ENCODE assay signal across 26 mouse cellular contexts in the genomic region with DNA sequence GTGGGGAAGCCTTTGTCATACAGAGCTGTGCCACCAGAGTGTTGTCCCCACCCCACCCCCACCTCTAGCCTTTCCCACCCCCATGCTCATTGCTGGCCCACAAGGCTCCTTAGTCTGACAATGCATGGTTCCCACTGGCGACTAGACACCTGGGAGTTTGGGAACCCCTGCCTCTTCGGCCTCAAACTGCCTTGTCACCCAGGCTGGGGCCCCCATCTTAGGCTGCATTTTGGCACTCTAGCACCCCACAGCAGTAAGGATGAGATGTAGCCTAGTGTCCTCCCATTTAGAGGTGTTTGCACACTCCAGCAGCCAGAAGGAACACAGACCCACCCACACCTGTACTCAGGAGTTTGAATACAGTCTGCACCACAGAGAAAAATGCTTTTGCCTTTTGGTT. TPM values are rescaled to one million over a fixed set of nuclear protein-coding genes. Genes with fewer than 3 reads are reported as not detected.
A peak's percentile ranks its signal among the peaks of the same experiment; 100 is the strongest.
DNase-seq lines count a peak whose midpoint lies in the region; ATAC-seq and TF ChIP-seq lines count a peak whose summit lies in the region.
"Had no signal": no experiment of that assay in that cellular context is flagged by ENCODE, and none has a peak within 500 bp of the region (broad histone marks: within the 10 kb centered on the region; RNA-seq: fewer than 3 reads in every experiment).

No protein-coding gene starts in this region.

- peak; percentile 82 for DNase-seq in heart, adult 11 months
- DNase-seq in ES-E14 (ENCODE audit: low read depth, low spot score) = no peak
- peak; percentile 71 for DNase-seq in ZHBTc4 (ENCODE audit: low read depth, low spot score)
- DNase-seq in left cerebral cortex, adult 9 months (ENCODE audit: low spot score in 2 of 2) = no peak
- DNase-seq: adrenal gland, adult 2 months; adrenal gland, postnatal 10 days; adrenal gland, postnatal 25 days; B cell, adult 2 months; cerebellum, adult 11 months; cerebellum, adult 18-20 months; cerebellum, adult 8-10 months; cerebellum, adult 9-11 months; cerebellum, postnatal 14 days; cerebellum, postnatal 36 days; embryo, embryonic 11 days; forebrain, postnatal 0 days had no signal

- 78% methylated on average over 2 of the region's 2 CpGs for WGBS in heart, embryonic 12.5 days
- WGBS in intestine, embryonic 15.5 days = 85% methylated on average over 2 of the region's 2 CpGs

- peaks cover 18% of the 10 kb centered on the region for H3K36me3 ChIP-seq in heart, embryonic 12.5 days
- peaks cover 10% of the 10 kb centered on the region for H3K36me3 ChIP-seq in ES-E14 (ENCODE audit: control insufficient read depth, insufficient read depth, low read length, poor library complexity, severe bottlenecking)
- H3K36me3 ChIP-seq in intestine, embryonic 15.5 days = peaks cover 3% of the 10 kb centered on the region; the same call in 1 of the 2 replicates

- no peak for ATAC-seq in heart, embryonic 12.5 days (ENCODE audit: insufficient number of reproducible peaks, low FRiP score)
- no peak for ATAC-seq in intestine, embryonic 15.5 days
- ATAC-seq: CD4-positive, CD25-positive, alpha-beta regulatory T cell, adult 4 months; forebrain, embryonic 13.5 days; forebrain, embryonic 15.5 days; forebrain, postnatal 0 days had no signal

- H3K9ac ChIP-seq in heart, embryonic 12.5 days = no peak overlapping the region
- H3K9ac ChIP-seq in ES-E14 (ENCODE audit: insufficient read depth, low read depth, low read length, poor library complexity, severe bottlenecking) = peak overlapping the region; percentile 33; the same call in 1 of the 2 replicates
- no peak overlapping the region for H3K9ac ChIP-seq in intestine, embryonic 15.5 days
- H3K9ac ChIP-seq: embryonic facial prominence, embryonic 13.5 days; embryonic facial prominence, embryonic 15.5 days; forebrain, embryonic 13.5 days; forebrain, embryonic 15.5 days; forebrain, postnatal 0 days had no signal

- no peak overlapping the region for H3K27ac ChIP-seq in heart, embryonic 12.5 days (ENCODE audit: poor library complexity, severe bottlenecking)
- peak overlapping the region; percentile 98 for H3K27ac ChIP-seq in ES-E14 (ENCODE audit: insufficient read depth, low read depth, low read length, poor library complexity, severe bottlenecking)
- H3K27ac ChIP-seq in intestine, embryonic 15.5 days = no peak overlapping the region
- H3K27ac ChIP-seq: embryonic facial prominence, embryonic 13.5 days; embryonic facial prominence, embryonic 15.5 days; forebrain, embryonic 13.5 days; forebrain, embryonic 15.5 days had no signal

- in situ Hi-C loops in ES-E14 (cut with MboI; ENCODE audit: low sequenced_read_pairs in 2 of 2, unreplicated experiment in 2 of 2) = no loop called here

- 0 out of 2 replicates have a peak, but pooled peaks cover under 1% of the 10 kb centered on the region for H3K4me1 ChIP-seq in heart, embryonic 12.5 days (replicated peaks)
- H3K4me1 ChIP-seq in ES-E14 (ENCODE audit: control insufficient read depth in 2 of 2, insufficient read depth in 2 of 2, low read length in 2 of 2, poor library complexity in 1 of 2) = peaks cover 4 to 12% of the 10 kb centered on the region in 2 experiments
- no peaks in the 10 kb centered on the region for H3K4me1 ChIP-seq in intestine, embryonic 15.5 days (replicated peaks)
- H3K4me1 ChIP-seq: embryonic facial prominence, embryonic 13.5 days; forebrain, embryonic 13.5 days had no signal

- no peaks in the 10 kb centered on the region for H3K9me3 ChIP-seq in heart, embryonic 12.5 days (replicated peaks)
- H3K9me3 ChIP-seq in ES-E14 (ENCODE audit: control insufficient read depth, insufficient read depth, low read depth, low read length) = no peaks in the 10 kb centered on the region
- H3K9me3 ChIP-seq in intestine, embryonic 15.5 days = no peaks in the 10 kb centered on the region
- H3K9me3 ChIP-seq: embryonic facial prominence, embryonic 13.5 days; embryonic facial prominence, embryonic 15.5 days; forebrain, embryonic 13.5 days; forebrain, embryonic 15.5 days had no signal

- no peak overlapping the region for H3K4me3 ChIP-seq in heart, embryonic 12.5 days
- no peak overlapping the region for H3K4me3 ChIP-seq in ES-E14 (ENCODE audit: insufficient read depth in 1 of 2, low read depth in 1 of 2, low read length in 2 of 2, poor library complexity in 1 of 2, severe bottlenecking in 1 of 2)
- H3K4me3 ChIP-seq in intestine, embryonic 15.5 days (replicated peaks) = no peak overlapping the region
- H3K4me3 ChIP-seq: embryonic facial prominence, embryonic 13.5 days; embryonic facial prominence, embryonic 15.5 days; erythroblast, embryonic 14.5 days; forebrain, embryonic 13.5 days; forebrain, embryonic 15.5 days had no signal

- H3K27me3 ChIP-seq in heart, embryonic 12.5 days (replicated peaks) = no peaks in the 10 kb centered on the region
- H3K27me3 ChIP-seq in intestine, embryonic 15.5 days (replicated peaks) = no peaks in the 10 kb centered on the region
- H3K27me3 ChIP-seq: CH12.LX; embryonic facial prominence, embryonic 13.5 days; embryonic facial prominence, embryonic 15.5 days; forebrain, embryonic 13.5 days; forebrain, embryonic 15.5 days had no signal

- no peak overlapping the region for H3K4me2 ChIP-seq in heart, embryonic 12.5 days
- no peak overlapping the region for H3K4me2 ChIP-seq in intestine, embryonic 15.5 days (replicated peaks)
- H3K4me2 ChIP-seq: embryonic facial prominence, embryonic 13.5 days; embryonic facial prominence, embryonic 15.5 days; forebrain, embryonic 13.5 days; forebrain, embryonic 15.5 days had no signal

TF ChIP-seq in ES-E14, 5 proteins besides CTCF, POLR2A, EP300 and RAD21:
- TF ChIP-seq HCFC1 (IDR thresholded peaks at IDR 0.05; ENCODE audit: borderline replicate concordance, insufficient read depth, low read length) = no peak
TF ChIP-seq in ES-E14: peak in this region for 0.

RNA-seq across cellular contexts. Expression of a gene that starts 1.9 kb away (rescaled TPM):
- 181 and 185 TPM in 2 replicates for polyA plus RNA-seq in heart, embryonic 12.5 days (2016; fragmentation: Nextera tagmentation; extraction: Ambion mirVana)
- total RNA-seq in ES-E14 (2012; rRNA removed) = 827 and 1,221 TPM in 2 replicates
- 338 and 390 TPM in 2 replicates for polyA plus RNA-seq in intestine, embryonic 15.5 days (2015; fragmentation: Nextera tagmentation; extraction: Ambion mirVana)

RNA-seq across cellular contexts. Expression of a gene that starts 20.3 kb away (rescaled TPM):
- 46.5 and 47.9 TPM in 2 replicates for polyA plus RNA-seq in heart, embryonic 12.5 days (2016; fragmentation: Nextera tagmentation; extraction: Ambion mirVana)
- total RNA-seq in ES-E14 (2012; rRNA removed) = 103 and 135 TPM in 2 replicates
- 43.6 and 43.7 TPM in 2 replicates for polyA plus RNA-seq in intestine, embryonic 15.5 days (2015; fragmentation: Nextera tagmentation; extraction: Ambion mirVana)

RNA-seq across cellular contexts. Expression of a gene that starts 20.9 kb away (rescaled TPM):
- polyA plus RNA-seq in heart, embryonic 12.5 days (2016; fragmentation: Nextera tagmentation; extraction: Ambion mirVana) = 108 and 114 TPM in 2 replicates
- total RNA-seq in ES-E14 (2012; rRNA removed) = 108 and 112 TPM in 2 replicates
- polyA plus RNA-seq in intestine, embryonic 15.5 days (2015; fragmentation: Nextera tagmentation; extraction: Ambion mirVana) = 188 and 231 TPM in 2 replicates

RNA-seq across cellular contexts. Expression of a gene that starts 25.7 kb away (rescaled TPM):
- 0.55 TPM in 1 of 2 replicates, not detected in the other for polyA plus RNA-seq in heart, embryonic 12.5 days (2016; fragmentation: Nextera tagmentation; extraction: Ambion mirVana)
- 2.1 and 4.0 TPM in 2 replicates for total RNA-seq in ES-E14 (2012; rRNA removed)
- polyA plus RNA-seq in intestine, embryonic 15.5 days (2015; fragmentation: Nextera tagmentation; extraction: Ambion mirVana) = 75.2 and 89.8 TPM in 2 replicates
- total RNA-seq: adrenal gland, adult 2 months; adrenal gland, postnatal 10 days; adrenal gland, postnatal 25 days; common myeloid progenitor, adult 5-6 weeks; forebrain, postnatal 0 days had no signal
- polyA plus RNA-seq: CD4-positive, CD25-positive, alpha-beta regulatory T cell, adult 4 months; erythroblast, embryonic 14.5 days; forebrain, embryonic 13.5 days; forebrain, postnatal 0 days had no signal

RNA-seq across cellular contexts. Expression of a gene that starts 32.0 kb away (rescaled TPM):
- polyA plus RNA-seq in heart, embryonic 12.5 days (2016; fragmentation: Nextera tagmentation; extraction: Ambion mirVana) = 84.5 and 91.8 TPM in 2 replicates
- 50.8 and 80.0 TPM in 2 replicates for total RNA-seq in ES-E14 (2012; rRNA removed)
- polyA plus RNA-seq in intestine, embryonic 15.5 days (2015; fragmentation: Nextera tagmentation; extraction: Ambion mirVana) = 60.4 and 61.2 TPM in 2 replicates

Comparison
In these comparisons a context has a peak if more than half of its experiments do, and no peak if none do; other contexts are left out.
1. DNase-seq: peak in heart, adult 11 months (single experiment) and ZHBTc4 (single experiment); none in ES-E14 (single experiment) and left cerebral cortex, adult 9 months (0 of 2).